Mouse (Mus musculus) spleen, adult 18-20 months (tissue): ENCODE measurements around the gene Cd209f.
"Not testable (repeated sequence)": the region's sequence is repeated elsewhere in the genome, so short reads cannot be mapped to it uniquely, and the experiment has no call there.

Experiments used
- DNase-seq, 2 experiments: peaks; one replicate each; pipeline ENCODE4 v3.0.0; 2022; ENCODE audit warnings: mixed read lengths in 2 of 2

The Cd209f gene

DNA sequence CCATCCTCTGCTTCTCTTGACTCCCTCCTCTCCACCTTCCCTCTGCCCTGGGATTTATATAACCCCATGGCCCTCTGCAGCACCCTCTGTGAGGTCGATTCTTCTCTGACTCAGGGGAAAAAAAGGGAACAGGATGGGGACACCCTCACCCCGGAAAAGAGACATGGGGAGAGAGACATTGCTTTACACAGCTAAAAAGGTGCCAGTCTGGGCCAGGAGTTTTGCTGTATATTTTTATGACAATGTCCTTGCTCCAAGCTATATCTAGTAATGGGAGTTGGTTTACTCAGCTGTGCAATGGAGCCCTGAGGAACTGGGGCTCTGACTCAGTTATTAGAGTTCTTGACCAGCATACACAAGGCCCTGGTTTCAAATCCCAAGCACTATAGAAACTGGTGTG lies at the start of gene Cd209f:
Cd209f (minus strand) TSS at position 101 of the 400 bp plus-strand sequence.
- DNase-seq = not testable (repeated sequence)

GRCm38 (mm10) chr8:4154878-4155277 lies 49.2 kb upstream of the Cd209f start:
- no peak for DNase-seq

DNA sequence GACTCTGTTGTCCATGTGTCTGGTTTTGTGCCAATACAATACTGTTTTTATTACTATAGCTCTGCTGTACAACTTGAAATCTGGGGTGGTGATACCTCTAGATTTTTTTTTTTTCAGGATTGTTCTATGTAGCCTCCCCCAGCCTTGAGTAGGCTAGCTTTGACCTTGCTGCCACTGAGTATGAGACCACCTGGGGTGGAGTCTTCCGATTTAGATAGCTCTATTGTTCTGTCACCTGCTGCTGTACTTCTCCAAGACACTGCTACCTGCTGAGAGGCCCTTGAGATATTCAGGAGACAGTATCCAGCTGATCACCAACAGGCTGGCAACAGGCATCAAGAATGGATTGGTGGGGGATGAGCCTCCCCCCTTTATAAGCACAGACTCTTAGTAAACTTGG lies 41.6 kb upstream of the Cd209f start:
- DNase-seq = no peak

- DNase-seq = no peak
Measured at GRCm38 (mm10) chr8:4141721-4142120, 36.1 kb upstream of the Cd209f start.

- peak; percentile 39 to 75 for DNase-seq
Measured at GRCm38 (mm10) chr8:4139660-4140646, 34.3 kb upstream of the Cd209f start.

GRCm38 (mm10) chr8:4133798-4134197 lies 28.2 kb upstream of the Cd209f start, which contains the start of gene Cd209g:
Gene Cd209g (plus strand): TSS chr8:4134098.
- no peak for DNase-seq

DNA sequence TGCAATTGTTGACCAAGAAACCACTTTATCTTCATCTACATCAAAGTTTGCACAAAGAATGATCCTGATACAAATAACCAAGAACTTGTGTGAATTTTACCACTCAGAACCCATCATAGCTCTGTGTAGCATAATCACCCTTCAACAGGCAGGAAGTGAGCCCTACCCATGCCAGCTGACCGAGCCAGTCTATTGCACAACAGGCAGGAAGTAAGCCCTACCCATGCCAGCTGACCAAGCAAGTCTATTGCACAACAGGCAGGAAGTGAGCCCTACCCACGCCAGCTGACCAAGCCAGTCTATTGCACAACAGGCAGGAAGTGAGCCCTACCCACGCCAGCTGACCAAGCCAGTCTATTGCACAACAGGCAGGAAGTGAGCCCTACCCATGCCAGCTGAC lies 17.1 kb downstream of the Cd209f start:
- DNase-seq = not testable (repeated sequence)

- peak in 1 of 2 experiments; percentile 6 for DNase-seq
Measured at GRCm38 (mm10) chr8:4087180-4087722, 18.4 kb downstream of the Cd209f start.
